Mouse (Mus musculus): Measurements from ENCODE around the gene Epor. TPM values are rescaled to one million over a fixed set of nuclear protein-coding genes. Genes with fewer than 3 reads are reported as not detected.

Gene Epor
- 0.89 and 1.7 TPM in 2 replicates for total RNA-seq (2014; rRNA removed)
- polyA plus RNA-seq (2015; fragmentation: Nextera tagmentation; extraction: Ambion mirVana), result 2.3 TPM in 2 replicates

- WGBS, result 24% methylated on average over 8 of the region's 8 CpGs
- no peak for TF ChIP-seq CTCF (IDR thresholded peaks at IDR 0.05; ENCODE audit: low read depth)
- Histone ChIP-seq H3K27me3 (ENCODE audit: insufficient read depth, low read length) (peaks cover 33% of the 10 kb centered on the region), H3K4me3 (ENCODE audit: low read length) (peak within 1 kb of the TSS; percentile 40), H3K9me3 (ENCODE audit: low read length) (no peaks in the 10 kb centered on the region), H3K4me1 (ENCODE audit: insufficient read depth, low read length) (peaks cover 13% of the 10 kb centered on the region), H3K27ac (no peak within 1 kb of the TSS), H3K4me2 (ENCODE audit: low read depth, low read length) (peak within 1 kb of the TSS; percentile 82), H3K9ac (replicated peaks; ENCODE audit: low read length) (peak within 1 kb of the TSS; percentile 21; the same call in 1 of the 2 replicates), H3K36me3 (ENCODE audit: insufficient read depth, low read length) (no peaks in the 10 kb centered on the region)
- DNase-seq (ENCODE audit: low spot score), result no peak
- ATAC-seq, result 0 out of 2 replicates have a peak, but pooled peaks have one; percentile 8
Observed at GRCm38 (mm10) chr9:21963417-21963816, at the start of gene Epor. Gene Epor (minus strand): TSS chr9:21963506.

GRCm38 (mm10) chr9:22012731-22013130, 49.4 kb upstream of the Epor start:
- Histone ChIP-seq H3K27ac (no peak overlapping the region), H3K9ac (replicated peaks; ENCODE audit: low read length) (no peak overlapping the region), H3K27me3 (ENCODE audit: insufficient read depth, low read length) (no peaks in the 10 kb centered on the region), H3K4me2 (ENCODE audit: low read depth, low read length) (no peak overlapping the region), H3K4me1 (ENCODE audit: insufficient read depth, low read length) (no peaks in the 10 kb centered on the region), H3K36me3 (ENCODE audit: insufficient read depth, low read length) (peaks cover 65% of the 10 kb centered on the region), H3K9me3 (ENCODE audit: low read length) (no peaks in the 10 kb centered on the region), H3K4me3 (ENCODE audit: low read length) (no peak overlapping the region)
- ATAC-seq (peak; percentile 7; the same call in 1 of the 2 replicates), DNase-seq (ENCODE audit: low spot score) (no peak)
- 82% methylated on average over 13 of the region's 13 CpGs for WGBS
- TF ChIP-seq CTCF (IDR thresholded peaks at IDR 0.05; ENCODE audit: low read depth), result no peak

GRCm38 (mm10) chr9:22011055-22011454, 47.7 kb upstream of the Epor start:
- H3K4me1 ChIP-seq (ENCODE audit: insufficient read depth, low read length), result no peaks in the 10 kb centered on the region
- no peaks in the 10 kb centered on the region for H3K9me3 ChIP-seq (ENCODE audit: low read length)
- no peak overlapping the region for H3K27ac ChIP-seq
- H3K4me2 ChIP-seq (ENCODE audit: low read depth, low read length), result no peak overlapping the region
- DNase-seq (ENCODE audit: low spot score) (no peak), ATAC-seq (0 out of 2 replicates have a peak, but pooled peaks have one; percentile 1)
- H3K4me3 ChIP-seq (ENCODE audit: low read length), result no peak overlapping the region
- H3K36me3 ChIP-seq (ENCODE audit: insufficient read depth, low read length), result peaks cover 75% of the 10 kb centered on the region
- H3K27me3 ChIP-seq (ENCODE audit: insufficient read depth, low read length), result no peaks in the 10 kb centered on the region
- no peak for TF ChIP-seq CTCF (IDR thresholded peaks at IDR 0.05; ENCODE audit: low read depth)
- H3K9ac ChIP-seq (replicated peaks; ENCODE audit: low read length), result no peak overlapping the region
- 83% methylated on average over 5 of the region's 5 CpGs for WGBS

GRCm38 (mm10) chr9:22004546-22004945, 41.2 kb upstream of the Epor start:
- Histone ChIP-seq H3K9ac (replicated peaks; ENCODE audit: low read length) (no peak overlapping the region), H3K27ac (no peak overlapping the region), H3K4me3 (ENCODE audit: low read length) (no peak overlapping the region), H3K36me3 (ENCODE audit: insufficient read depth, low read length) (peaks cover 44% of the 10 kb centered on the region), H3K4me1 (ENCODE audit: insufficient read depth, low read length) (peaks cover 11% of the 10 kb centered on the region), H3K4me2 (ENCODE audit: low read depth, low read length) (no peak overlapping the region), H3K9me3 (ENCODE audit: low read length) (no peaks in the 10 kb centered on the region), H3K27me3 (ENCODE audit: insufficient read depth, low read length) (no peaks in the 10 kb centered on the region)
- DNase-seq (ENCODE audit: low spot score) (no peak), ATAC-seq (no peak)
- no peak for TF ChIP-seq CTCF (IDR thresholded peaks at IDR 0.05; ENCODE audit: low read depth)
- 92% methylated on average over 12 of the region's 12 CpGs for WGBS

- peak overlapping the region; percentile 89 for H3K4me2 ChIP-seq (ENCODE audit: low read depth, low read length)
- no peaks in the 10 kb centered on the region for H3K27me3 ChIP-seq (ENCODE audit: insufficient read depth, low read length)
- peaks cover 33% of the 10 kb centered on the region for H3K36me3 ChIP-seq (ENCODE audit: insufficient read depth, low read length)
- H3K9ac ChIP-seq (replicated peaks; ENCODE audit: low read length), result peak overlapping the region; percentile 79
- TF ChIP-seq CTCF (IDR thresholded peaks at IDR 0.05; ENCODE audit: low read depth), result peak; percentile 8; the same call in 1 of the 2 replicates
- no peaks in the 10 kb centered on the region for H3K9me3 ChIP-seq (ENCODE audit: low read length)
- peak overlapping the region; percentile 71 for H3K4me3 ChIP-seq (ENCODE audit: low read length)
- DNase-seq (ENCODE audit: low spot score) (peak; percentile 68), ATAC-seq (peak; percentile 7; the same call in 1 of the 2 replicates)
- under 1% methylated on average over 18 of the region's 18 CpGs for WGBS
- H3K27ac ChIP-seq, result peak overlapping the region; percentile 83
- H3K4me1 ChIP-seq (ENCODE audit: insufficient read depth, low read length), result peaks cover 11% of the 10 kb centered on the region
Observed at GRCm38 (mm10) chr9:22003163-22003554, 39.9 kb upstream of the Epor start.

- ATAC-seq (peak; percentile 99), DNase-seq (ENCODE audit: low spot score) (peak; percentile 100)
- Histone ChIP-seq H3K9me3 (ENCODE audit: low read length) (no peaks in the 10 kb centered on the region), H3K4me1 (ENCODE audit: insufficient read depth, low read length) (peaks cover 11% of the 10 kb centered on the region), H3K4me3 (ENCODE audit: low read length) (peak within 1 kb of the TSS; percentile 71), H3K4me2 (ENCODE audit: low read depth, low read length) (peak within 1 kb of the TSS; percentile 89), H3K36me3 (ENCODE audit: insufficient read depth, low read length) (peaks cover 26% of the 10 kb centered on the region), H3K9ac (replicated peaks; ENCODE audit: low read length) (peak within 1 kb of the TSS; percentile 79), H3K27me3 (ENCODE audit: insufficient read depth, low read length) (no peaks in the 10 kb centered on the region), H3K27ac (peak within 1 kb of the TSS; percentile 83)
- TF ChIP-seq CTCF (IDR thresholded peaks at IDR 0.05; ENCODE audit: low read depth), result no peak; the same call in 1 of the 2 replicates
- 5% methylated on average over 57 of the region's 57 CpGs for WGBS
Observed at GRCm38 (mm10) chr9:22002194-22003162, 39.2 kb upstream of the Epor start, which contains the start of the genes Ccdc151 and Prkcsh. Gene Ccdc151 (minus strand): TSS chr9:22002634. Gene Prkcsh (plus strand): TSS chr9:22002806.
